Mouse (Mus musculus): Measurements from ENCODE around the gene Klhl36.

DNA sequence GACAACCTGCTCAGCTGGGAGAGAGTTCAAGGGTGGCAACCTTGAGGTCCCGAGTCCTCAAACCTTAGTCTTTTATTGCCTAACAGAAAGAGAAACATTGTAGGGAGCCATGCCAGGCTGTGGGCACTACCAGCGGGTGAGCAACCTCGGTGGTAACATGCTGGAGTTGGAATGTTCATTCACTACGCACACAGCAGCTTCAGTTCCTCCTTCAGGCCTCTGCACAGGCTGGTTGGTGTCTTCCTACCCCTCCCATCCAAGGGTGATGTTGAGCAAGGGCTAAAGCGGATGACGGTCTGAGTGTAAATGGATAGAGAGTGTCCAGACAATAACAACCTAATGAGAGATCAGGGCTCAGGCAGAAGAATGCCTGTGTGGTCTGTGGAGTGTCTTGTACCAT, 4.3 kb upstream of the Klhl36 start:
- TF ChIP-seq CTCF (IDR thresholded peaks at IDR 0.05; ENCODE audit: low read depth, low read length) (no peak), POLR2A (IDR thresholded peaks at IDR 0.05; ENCODE audit: insufficient read depth, low read length) (no peak)
